Mouse (Mus musculus) layer of hippocampus, adult 18-20 months (tissue): ENCODE results near the gene Zc3hc1. TPM values are rescaled to one million over a fixed set of nuclear protein-coding genes. Genes with fewer than 3 reads are reported as not detected.

Source experiments
- DNase-seq, 2 experiments: peaks; one replicate each; pipeline ENCODE4 v3.0.0; 2022; ENCODE audit warnings: low spot score in 2 of 2
- total RNA-seq, 2 experiments: library from RNA; stranded (reverse); gene quantifications; 2 replicates each; pipeline ENCODE4 v1.2.3; 2021

Gene Zc3hc1
- total RNA-seq, 2 experiments from 2014 or later, result 23.8 to 26.5 TPM

DNA sequence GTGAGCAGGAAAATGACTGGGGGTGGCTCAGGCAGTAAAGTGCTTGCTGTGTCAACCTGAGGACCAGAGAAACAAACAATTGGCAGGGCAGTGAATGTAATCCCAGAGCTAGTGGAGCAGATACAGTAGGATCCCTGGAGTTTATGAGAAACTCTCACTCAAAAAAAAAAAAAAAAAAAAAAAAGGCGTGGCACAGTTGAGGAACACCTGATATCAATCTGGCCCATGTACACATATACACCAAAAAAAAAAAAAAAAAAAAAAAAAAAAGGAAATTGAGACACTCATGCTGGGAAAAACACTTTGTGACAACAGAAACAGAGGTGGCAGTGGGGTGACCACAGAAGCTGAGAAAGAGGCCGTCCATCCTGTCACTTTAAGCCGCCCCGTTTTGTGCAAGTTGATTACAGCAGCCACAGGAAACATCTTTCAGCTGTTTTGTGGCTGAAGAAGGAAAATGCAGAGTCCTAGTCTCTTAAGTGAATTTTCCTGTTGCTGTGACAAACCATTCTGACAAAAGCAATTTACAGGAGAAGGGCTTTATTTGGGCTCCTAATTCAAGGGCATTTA, 64.8 kb downstream of the Zc3hc1 start:
- DNase-seq, result no peak

- DNase-seq, result no peak
Measured at GRCm38 (mm10) chr6:30321002-30321401, 69.8 kb downstream of the Zc3hc1 start.

GRCm38 (mm10) chr6:30319216-30319615, 71.6 kb downstream of the Zc3hc1 start:
- no peak for DNase-seq

Other genes with a start within 250 kb of the Zc3hc1 start
- 10 to 100 TPM; 88.4 to 89.6 TPM for gene Ube2h, start 86.5 kb downstream of the Zc3hc1 start, total RNA-seq
- gene Klhdc10, start 10.8 kb upstream of the Zc3hc1 start, total RNA-seq, result 10 to 100 TPM; 85.1 to 93.9 TPM
- 10 to 100 TPM; 18.6 to 23.3 TPM for gene Tmem209, start 118.8 kb upstream of the Zc3hc1 start, total RNA-seq
- gene Ssmem1, start 118.8 kb upstream of the Zc3hc1 start, total RNA-seq, result under 1 TPM; 0.54 to 0.63 TPM
- gene Cpa2, start 150.6 kb upstream of the Zc3hc1 start, total RNA-seq, result under 1 TPM; 0.56 to 0.87 TPM
- not detected for gene Cpa4, start 177.3 kb upstream of the Zc3hc1 start, total RNA-seq
- gene Cpa5, start 220.0 kb upstream of the Zc3hc1 start, total RNA-seq, result not detected
- not detected for gene Cpa1, start 248.2 kb upstream of the Zc3hc1 start, total RNA-seq